Mouse (Mus musculus) lung, adult 2 months (tissue): ENCODE data around the gene Sgta.

Experiments
- CTCF ChIP-seq: fragments of 200-500 bp; IDR thresholded peaks from 2 replicates; pipeline ENCODE4 v1.5.1; 2011; ENCODE audit warnings: mild to moderate bottlenecking, low read length, control low read depth; ENCODE audit not compliant: insufficient read depth
- POLR2A ChIP-seq: fragments of 200-500 bp; IDR thresholded peaks from 2 replicates; pipeline ENCODE4 v1.6.1; 2011; ENCODE audit warnings: low read depth, mild to moderate bottlenecking, control low read depth, low read length, borderline replicate concordance; ENCODE audit errors: extremely low read depth

- TF ChIP-seq CTCF = no peak
- TF ChIP-seq POLR2A = no peak
These were observed 65.4 kb downstream of the Sgta start for GRCm38 (mm10) chr10:80994621-80995020.
